Mouse (Mus musculus): Measurements from ENCODE around the gene Exoc6b.
A peak's percentile ranks its signal among the peaks of the same experiment; 100 is the strongest.

Exoc6b gene

GRCm38 (mm10) chr6:84867114-84867513, 202.2 kb downstream of the Exoc6b start:
- peak; percentile 5 for DNase-seq

- DNase-seq, result no peak
These were observed 204.7 kb downstream of the Exoc6b start for GRCm38 (mm10) chr6:84864625-84865024.

- DNase-seq, result no peak
These were observed 205.4 kb downstream of the Exoc6b start for GRCm38 (mm10) chr6:84863816-84864375.

GRCm38 (mm10) chr6:84845665-84846064, 223.6 kb downstream of the Exoc6b start:
- no peak for DNase-seq

GRCm38 (mm10) chr6:84841138-84841537, 228.2 kb downstream of the Exoc6b start:
- no peak for DNase-seq

- no peak for DNase-seq
These were observed 261.8 kb downstream of the Exoc6b start for GRCm38 (mm10) chr6:84807546-84807945.

GRCm38 (mm10) chr6:84806132-84806730, 263.1 kb downstream of the Exoc6b start:
- no peak for DNase-seq

- no peak for DNase-seq
These were observed 270.6 kb downstream of the Exoc6b start for GRCm38 (mm10) chr6:84798736-84799135.

- no peak for DNase-seq
These were observed 285.3 kb downstream of the Exoc6b start for GRCm38 (mm10) chr6:84783994-84784393.

GRCm38 (mm10) chr6:84779987-84780386, 289.3 kb downstream of the Exoc6b start:
- DNase-seq, result no peak

- DNase-seq, result peak; percentile 8
These were observed 290.3 kb downstream of the Exoc6b start for GRCm38 (mm10) chr6:84778970-84779369.

GRCm38 (mm10) chr6:84775908-84776307, 293.4 kb downstream of the Exoc6b start:
- DNase-seq, result no peak

- DNase-seq, result no peak
These were observed 314.0 kb downstream of the Exoc6b start for GRCm38 (mm10) chr6:84755266-84755665.

- no peak for DNase-seq
These were observed 316.4 kb downstream of the Exoc6b start for GRCm38 (mm10) chr6:84752806-84753420.

GRCm38 (mm10) chr6:84751409-84751808, 317.9 kb downstream of the Exoc6b start:
- DNase-seq, result no peak

GRCm38 (mm10) chr6:84746847-84747395, 322.4 kb downstream of the Exoc6b start:
- no peak for DNase-seq

GRCm38 (mm10) chr6:84746193-84746846, 323.0 kb downstream of the Exoc6b start:
- DNase-seq, result no peak

GRCm38 (mm10) chr6:84745570-84745969, 323.7 kb downstream of the Exoc6b start:
- DNase-seq, result no peak

- no peak for DNase-seq
These were observed 327.1 kb downstream of the Exoc6b start for GRCm38 (mm10) chr6:84742227-84742626.

GRCm38 (mm10) chr6:84736942-84737341, 332.4 kb downstream of the Exoc6b start:
- DNase-seq, result peak; percentile 54

GRCm38 (mm10) chr6:84726876-84727275, 342.4 kb downstream of the Exoc6b start:
- peak; percentile 15 for DNase-seq

GRCm38 (mm10) chr6:84713171-84713570, 356.1 kb downstream of the Exoc6b start:
- DNase-seq, result no peak

- DNase-seq, result no peak
These were observed 358.5 kb downstream of the Exoc6b start for GRCm38 (mm10) chr6:84710831-84711230.

GRCm38 (mm10) chr6:84708631-84709030, 360.7 kb downstream of the Exoc6b start:
- no peak for DNase-seq

Data from lung, postnatal 10 days (tissue).